Mouse (Mus musculus) CH12.LX (cell line): ENCODE results near the gene Mpped1.

Experiments
- CTCF ChIP-seq, 2 experiments: IDR thresholded peaks in 1 of 2; conservative IDR thresholded peaks in 1 of 2; 2 replicates each; pipeline ENCODE4 v1.5.1; 2011 to 2012; ENCODE audit warnings: low read depth in 2 of 2, low read length in 2 of 2, improper control_type of control experiment in 1 of 2, inconsistent platforms in 1 of 2, mild to moderate bottlenecking in 1 of 2, moderate library complexity in 1 of 2
- E2F4 ChIP-seq: IDR thresholded peaks from 2 replicates; pipeline ENCODE4 v1.6.1; 2011; ENCODE audit warnings: low read depth, low read length, improper control_type of control experiment; ENCODE audit not compliant: insufficient replicate concordance
- EP300 ChIP-seq: IDR thresholded peaks from 2 replicates; pipeline ENCODE4 v1.6.1; 2011; ENCODE audit warnings: low read length, improper control_type of control experiment
- JUN ChIP-seq: IDR thresholded peaks from 2 replicates; pipeline ENCODE4 v1.6.1; 2011; ENCODE audit warnings: low read depth, mild to moderate bottlenecking, low read length, improper control_type of control experiment, moderate library complexity; ENCODE audit not compliant: insufficient read depth
- POLR2A ChIP-seq: IDR thresholded peaks from 2 replicates; pipeline ENCODE4 v1.6.1; 2011; ENCODE audit warnings: low read depth, mild to moderate bottlenecking, improper control_type of control experiment, low read length
- POLR2AphosphoS2 ChIP-seq: IDR thresholded peaks from 2 replicates; pipeline ENCODE4 v1.6.1; 2011; ENCODE audit warnings: low read depth, low read length, improper control_type of control experiment
- SIN3A ChIP-seq: IDR thresholded peaks from 2 replicates; pipeline ENCODE4 v1.6.1; 2012; ENCODE audit warnings: low read length, improper control_type of control experiment, inconsistent platforms
- USF1 ChIP-seq: IDR thresholded peaks from 2 replicates; pipeline ENCODE4 v1.6.1; 2014; ENCODE audit warnings: low read depth, mild to moderate bottlenecking, inconsistent platforms, low read length, improper control_type of control experiment
- USF2 ChIP-seq: conservative IDR thresholded peaks from 2 replicates; pipeline ENCODE4 v1.6.1; 2011; ENCODE audit warnings: low read depth, low read length, improper control_type of control experiment
- ZC3H11A ChIP-seq: IDR thresholded peaks from 2 replicates; pipeline ENCODE4 v1.6.1; 2012; ENCODE audit warnings: low read depth, mild to moderate bottlenecking, inconsistent platforms, low read length, improper control_type of control experiment
- ZNF384 ChIP-seq: IDR thresholded peaks from 2 replicates; pipeline ENCODE4 v1.6.1; 2012; ENCODE audit warnings: low read depth, low read length, improper control_type of control experiment, inconsistent platforms

GRCm38 (mm10) chr15:83765388-83766029 lies 13.8 kb upstream of the Mpped1 start:
- TF ChIP-seq CTCF (conservative IDR thresholded peaks at IDR 0.05 in 1 of 2, IDR thresholded peaks at IDR 0.05 in 1 of 2; ENCODE audit: low read depth in 2 of 2, low read length in 2 of 2) (no peak), POLR2AphosphoS2 (no peak), SIN3A (no peak), ZC3H11A (no peak), EP300 (no peak), POLR2A (no peak), USF1 (no peak), E2F4 (no peak), JUN (no peak), USF2 (no peak), ZNF384 (no peak)
